Mouse (Mus musculus): ENCODE measurements around the gene Fmnl2. TPM values are rescaled to one million over a fixed set of nuclear protein-coding genes. Genes with fewer than 3 reads are reported as not detected.

Gene Fmnl2
- polyA plus RNA-seq, 1 experiment: 0.61 TPM

GRCm38 (mm10) chr2:53173966-53174365 is 316.3 kb downstream of the Fmnl2 start:
- Histone ChIP-seq H3K27me3 (ENCODE audit: control insufficient read depth, insufficient read depth, low read length) (no peaks in the 10 kb centered on the region), H3K4me1 (ENCODE audit: control insufficient read depth, insufficient read depth, insufficient read length, low read length) (no peaks in the 10 kb centered on the region), H3K27ac (ENCODE audit: insufficient read depth, low read depth, low read length) (no peak overlapping the region), H3K4me3 (ENCODE audit: low read depth, low read length) (no peak overlapping the region), H3K36me3 (ENCODE audit: control insufficient read depth, insufficient read depth, low read length) (peaks cover 14% of the 10 kb centered on the region)
- TF ChIP-seq CTCF (IDR thresholded peaks at IDR 0.05; ENCODE audit: extremely low read depth, insufficient read length, insufficient replicate concordance, low read depth, low read length) (no peak), POLR2A (IDR thresholded peaks at IDR 0.05; ENCODE audit: low read depth, low read length) (no peak)

- 57% methylated on average over 3 of the region's 3 CpGs for whole genome bisulfite sequencing
- no peaks in the 10 kb centered on the region for H3K4me1 ChIP-seq (ENCODE audit: control insufficient read depth, insufficient read depth, insufficient read length, low read length)
- H3K27ac ChIP-seq (ENCODE audit: insufficient read depth, low read depth, low read length): no peak overlapping the region
- no peaks in the 10 kb centered on the region for H3K27me3 ChIP-seq (ENCODE audit: control insufficient read depth, insufficient read depth, low read length)
- H3K36me3 ChIP-seq (ENCODE audit: control insufficient read depth, insufficient read depth, low read length): peaks cover 12% of the 10 kb centered on the region
- H3K4me3 ChIP-seq (ENCODE audit: low read depth, low read length): no peak overlapping the region
- TF ChIP-seq POLR2A (IDR thresholded peaks at IDR 0.05; ENCODE audit: low read depth, low read length): no peak
- no peak for TF ChIP-seq CTCF (IDR thresholded peaks at IDR 0.05; ENCODE audit: extremely low read depth, insufficient read length, insufficient replicate concordance, low read depth, low read length)
These were observed 321.3 kb downstream of the Fmnl2 start for GRCm38 (mm10) chr2:53178966-53179365.

DNA sequence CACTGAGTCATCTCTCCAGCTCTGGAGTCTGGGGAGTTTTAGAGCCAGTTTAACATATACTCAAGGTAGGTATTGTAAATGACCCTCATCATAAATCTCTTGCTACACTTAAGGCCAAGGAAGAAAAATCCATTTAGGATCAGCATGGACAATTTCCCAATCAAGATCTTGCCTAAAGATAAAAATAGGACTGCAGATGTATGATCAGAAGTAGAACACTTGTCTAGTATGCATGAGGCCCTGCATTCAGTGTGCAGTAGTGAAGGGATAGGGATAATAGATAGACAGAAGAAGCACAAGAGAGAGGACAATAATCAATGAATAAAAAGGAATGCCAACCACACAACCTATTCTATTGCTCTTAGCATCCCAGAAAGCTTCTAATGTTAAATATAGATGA is 322.2 kb downstream of the Fmnl2 start:
- H3K4me3 ChIP-seq (ENCODE audit: low read depth, low read length): no peak overlapping the region
- H3K36me3 ChIP-seq (ENCODE audit: control insufficient read depth, insufficient read depth, low read length): peaks cover 5% of the 10 kb centered on the region
- TF ChIP-seq POLR2A (IDR thresholded peaks at IDR 0.05; ENCODE audit: low read depth, low read length) (no peak), CTCF (IDR thresholded peaks at IDR 0.05; ENCODE audit: extremely low read depth, insufficient read length, insufficient replicate concordance, low read depth, low read length) (no peak)
- no peaks in the 10 kb centered on the region for H3K4me1 ChIP-seq (ENCODE audit: control insufficient read depth, insufficient read depth, insufficient read length, low read length)
- no peaks in the 10 kb centered on the region for H3K27me3 ChIP-seq (ENCODE audit: control insufficient read depth, insufficient read depth, low read length)
- no peak overlapping the region for H3K27ac ChIP-seq (ENCODE audit: insufficient read depth, low read depth, low read length)

Other genes starting within 250 kb of the Fmnl2 start
- 0.01 and 0.03 TPM in 2 replicates for gene Cacnb4, start 181.0 kb upstream of the Fmnl2 start, polyA plus RNA-seq (2012; rRNA removed)
- 4.3 and 8.0 TPM in 2 replicates for gene Stam2, start 115.6 kb upstream of the Fmnl2 start, polyA plus RNA-seq (2012; rRNA removed)